Mouse (Mus musculus) CH12.LX (cell line): ENCODE results near the gene Ovol3. TPM values are rescaled to one million over a fixed set of nuclear protein-coding genes. Genes with fewer than 3 reads are reported as not detected.

Experiments used
- DNase-seq: peaks from one replicate; pipeline ENCODE4 v3.0.0-alpha.2; 2013; ENCODE audit errors: extremely low read depth
- H3K27ac ChIP-seq: 2 replicates; pipeline ENCODE4 v1.5.1; 2012; ENCODE audit warnings: low read depth, mild to moderate bottlenecking, control low read depth, moderate library complexity; ENCODE audit not compliant: insufficient read depth
- H3K27me3 ChIP-seq: replicated peaks from 2 replicates; pipeline ENCODE3; 2012; ENCODE audit warnings: inconsistent platforms
- H3K36me3 ChIP-seq, 2 experiments: replicated peaks in 1 of 2; 2 replicates each; pipeline versions ENCODE3 to v1.6.1; 2012; ENCODE audit warnings: inconsistent platforms in 1 of 2, low read length in 1 of 2, mild to moderate bottlenecking in 1 of 2, mixed read lengths in 1 of 2, moderate library complexity in 1 of 2; ENCODE audit not compliant: control insufficient read depth in 1 of 2, insufficient read depth in 1 of 2
- H3K4me1 ChIP-seq, 2 experiments: 2 replicates each; pipeline ENCODE4 v1.6.1; 2012; ENCODE audit warnings: inconsistent platforms in 1 of 2, moderate library complexity in 1 of 2; ENCODE audit not compliant: insufficient read depth in 2 of 2, control insufficient read depth in 1 of 2
- H3K4me2 ChIP-seq: 2 replicates; pipeline ENCODE4 v1.6.1; 2012; ENCODE audit warnings: low read depth, mild to moderate bottlenecking, control low read depth; ENCODE audit not compliant: poor library complexity, insufficient read depth, severe bottlenecking
- H3K4me3 ChIP-seq, 3 experiments: fragments of 150-350 bp in 1 of 3; sonication (generic) in 1 of 3; replicated peaks in 1 of 3; 2 replicates each; pipeline versions ENCODE3 to v1.5.1; 2011 to 2012; ENCODE audit warnings: low read depth in 2 of 3, low read length in 2 of 3, mild to moderate bottlenecking in 2 of 3, moderate library complexity in 2 of 3, control low read depth in 1 of 3, improper control_type of control experiment in 1 of 3, inconsistent platforms in 1 of 3, mixed read lengths in 1 of 3; ENCODE audit not compliant: poor library complexity in 1 of 3
- H3K79me2 ChIP-seq: replicated peaks from 2 replicates; pipeline ENCODE4 v1.6.1; 2012; ENCODE audit warnings: mild to moderate bottlenecking, moderate library complexity; ENCODE audit not compliant: control insufficient read depth, poor library complexity, insufficient read depth, severe bottlenecking; ENCODE audit errors: extremely low read depth
- H3K9ac ChIP-seq: 2 replicates; pipeline ENCODE4 v1.6.1; 2012; ENCODE audit warnings: low read depth, mild to moderate bottlenecking, control low read depth, moderate library complexity; ENCODE audit not compliant: insufficient read depth
- H3K9me3 ChIP-seq: replicated peaks from 2 replicates; pipeline ENCODE3; 2012; ENCODE audit warnings: low read length, inconsistent platforms, mixed read lengths
- BHLHE40 ChIP-seq: IDR thresholded peaks from 2 replicates; pipeline ENCODE4 v1.6.1; 2011; ENCODE audit warnings: mild to moderate bottlenecking, low read depth, low read length, improper control_type of control experiment
- CHD1 ChIP-seq: IDR thresholded peaks from 2 replicates; pipeline ENCODE4 v1.6.1; 2012; ENCODE audit warnings: low read depth, low read length, improper control_type of control experiment, inconsistent platforms
- CHD2 ChIP-seq: IDR thresholded peaks from 2 replicates; pipeline ENCODE4 v1.6.1; 2011; ENCODE audit warnings: low read length, improper control_type of control experiment
- CTCF ChIP-seq, 2 experiments: IDR thresholded peaks in 1 of 2; conservative IDR thresholded peaks in 1 of 2; 2 replicates each; pipeline ENCODE4 v1.5.1; 2011 to 2012; ENCODE audit warnings: low read depth in 2 of 2, low read length in 2 of 2, improper control_type of control experiment in 1 of 2, inconsistent platforms in 1 of 2, mild to moderate bottlenecking in 1 of 2, moderate library complexity in 1 of 2
- E2F4 ChIP-seq: IDR thresholded peaks from 2 replicates; pipeline ENCODE4 v1.6.1; 2011; ENCODE audit warnings: low read depth, low read length, improper control_type of control experiment; ENCODE audit not compliant: insufficient replicate concordance
- ELF1 ChIP-seq: IDR thresholded peaks from 2 replicates; pipeline ENCODE4 v1.6.1; 2014; ENCODE audit warnings: low read depth, mild to moderate bottlenecking, inconsistent platforms, low read length, improper control_type of control experiment
- ETS1 ChIP-seq: conservative IDR thresholded peaks from 2 replicates; pipeline ENCODE4 v1.6.1; 2012; ENCODE audit warnings: low read depth, mild to moderate bottlenecking, inconsistent platforms, low read length, improper control_type of control experiment, moderate library complexity
- HCFC1 ChIP-seq: IDR thresholded peaks from 2 replicates; pipeline ENCODE4 v1.6.1; 2012; ENCODE audit warnings: low read depth, mild to moderate bottlenecking, inconsistent platforms, low read length, improper control_type of control experiment
- IRF4 ChIP-seq: IDR thresholded peaks from 2 replicates; pipeline ENCODE4 v1.6.1; 2014; ENCODE audit warnings: low read depth, mild to moderate bottlenecking, inconsistent platforms, low read length, improper control_type of control experiment
- JUN ChIP-seq: IDR thresholded peaks from 2 replicates; pipeline ENCODE4 v1.6.1; 2011; ENCODE audit warnings: low read depth, mild to moderate bottlenecking, low read length, improper control_type of control experiment, moderate library complexity; ENCODE audit not compliant: insufficient read depth
- JUND ChIP-seq: conservative IDR thresholded peaks from 2 replicates; pipeline ENCODE4 v1.6.1; 2011; ENCODE audit warnings: low read depth, low read length, improper control_type of control experiment
- KAT2A ChIP-seq: IDR thresholded peaks from 2 replicates; pipeline ENCODE4 v1.6.1; 2012; ENCODE audit warnings: low read length, improper control_type of control experiment, inconsistent platforms; ENCODE audit not compliant: insufficient replicate concordance
- MAFK ChIP-seq: IDR thresholded peaks from 2 replicates; pipeline ENCODE4 v1.6.1; 2011; ENCODE audit warnings: low read length, improper control_type of control experiment; ENCODE audit not compliant: insufficient replicate concordance
- MAX ChIP-seq: IDR thresholded peaks from 2 replicates; pipeline ENCODE4 v1.6.1; 2011; ENCODE audit warnings: low read length, improper control_type of control experiment
- MAZ ChIP-seq: IDR thresholded peaks from 2 replicates; pipeline ENCODE4 v1.6.1; 2012; ENCODE audit warnings: low read depth, mild to moderate bottlenecking, inconsistent platforms, low read length, improper control_type of control experiment, moderate library complexity
- MEF2A ChIP-seq: IDR thresholded peaks from 2 replicates; pipeline ENCODE4 v1.6.1; 2014; ENCODE audit warnings: low read depth, mild to moderate bottlenecking, inconsistent platforms, low read length, improper control_type of control experiment, borderline replicate concordance
- MXI1 ChIP-seq: IDR thresholded peaks from 2 replicates; pipeline ENCODE4 v1.6.1; 2011; ENCODE audit warnings: mild to moderate bottlenecking, low read depth, low read length, improper control_type of control experiment
- MYC ChIP-seq: IDR thresholded peaks from 2 replicates; pipeline ENCODE4 v1.6.1; 2011; ENCODE audit warnings: low read depth, mild to moderate bottlenecking, improper control_type of control experiment, low read length
- NELFE ChIP-seq: IDR thresholded peaks from 2 replicates; pipeline ENCODE4 v1.6.1; 2011; ENCODE audit warnings: low read depth, low read length, improper control_type of control experiment
- NRF1 ChIP-seq: IDR thresholded peaks from 2 replicates; pipeline ENCODE4 v1.6.1; 2014; ENCODE audit warnings: low read depth, mild to moderate bottlenecking, inconsistent platforms, low read length, improper control_type of control experiment, moderate library complexity
- PAX5 ChIP-seq: IDR thresholded peaks from 2 replicates; pipeline ENCODE4 v1.6.1; 2012; ENCODE audit warnings: low read length, inconsistent platforms, mixed read lengths
- POLR2A ChIP-seq: IDR thresholded peaks from 2 replicates; pipeline ENCODE4 v1.6.1; 2011; ENCODE audit warnings: low read depth, mild to moderate bottlenecking, improper control_type of control experiment, low read length
- POLR2AphosphoS2 ChIP-seq: IDR thresholded peaks from 2 replicates; pipeline ENCODE4 v1.6.1; 2011; ENCODE audit warnings: low read depth, low read length, improper control_type of control experiment
- SIN3A ChIP-seq: IDR thresholded peaks from 2 replicates; pipeline ENCODE4 v1.6.1; 2012; ENCODE audit warnings: low read length, improper control_type of control experiment, inconsistent platforms
- SMC3 ChIP-seq: IDR thresholded peaks from 2 replicates; pipeline ENCODE4 v1.6.1; 2011; ENCODE audit warnings: low read depth, low read length, improper control_type of control experiment
- TBP ChIP-seq: conservative IDR thresholded peaks from 2 replicates; pipeline ENCODE4 v1.6.1; 2011; ENCODE audit warnings: low read depth, low read length, improper control_type of control experiment
- UBTF ChIP-seq: IDR thresholded peaks from 2 replicates; pipeline ENCODE4 v1.6.1; 2012; ENCODE audit warnings: low read depth, mild to moderate bottlenecking, inconsistent platforms, low read length, improper control_type of control experiment, moderate library complexity
- USF2 ChIP-seq: conservative IDR thresholded peaks from 2 replicates; pipeline ENCODE4 v1.6.1; 2011; ENCODE audit warnings: low read depth, low read length, improper control_type of control experiment
- ZC3H11A ChIP-seq: IDR thresholded peaks from 2 replicates; pipeline ENCODE4 v1.6.1; 2012; ENCODE audit warnings: low read depth, mild to moderate bottlenecking, inconsistent platforms, low read length, improper control_type of control experiment
- dilution Hi-C: fragments of 300-500 bp; cut with MboI; formaldehyde crosslinking; loops from 2 replicates; pipeline ENCODE4 v1.14.3; 2020; ENCODE audit warnings: low sequenced_read_pairs; ENCODE audit not compliant: extremely low pct_unique_long_range_greater_than_20kb, extremely low pct_ligation_motif_present
- in situ Hi-C: fragments of 300-500 bp; cut with MboI; formaldehyde crosslinking; loops from 3 replicates; pipeline ENCODE4 v1.14.3; 2019; ENCODE audit warnings: low sequenced_read_pairs, low pct_ligation_motif_present, low pct_unique_long_range_greater_than_20kb, mixed read lengths
- polyA plus RNA-seq: library from polyadenylated mRNA; unstranded; fragments of >175 nt; gene quantifications from 2 replicates; pipeline ENCODE4 v1.2.1, GENCODE M21; 2012; ENCODE audit warnings: low read depth; ENCODE audit not compliant: insufficient read length
- total RNA-seq, 2 experiments: library from RNA; depleted of rRNA; stranded (reverse); fragments of 300-350 nt in 1 of 2; fragments of >200 nt in 1 of 2; gene quantifications; 2 replicates each; pipeline ENCODE4 v1.2.3; 2012 to 2014

The Ovol3 gene
- total and polyA plus RNA-seq, 3 experiments, result 0.42 to 4.3 (median 2.8) TPM

- Histone ChIP-seq H3K4me3 (peak within 1 kb of the TSS in 2 of 3 experiments; percentile 21), H3K79me2 (no peaks in the 10 kb centered on the region), H3K4me1 (peaks cover 0 to 15% of the 10 kb centered on the region in 2 experiments; a peak in 3 of 4 replicates), H3K9me3 (no peaks in the 10 kb centered on the region), H3K36me3 (peaks cover 35 to 49% of the 10 kb centered on the region in 2 experiments), H3K27ac (no peak within 1 kb of the TSS), H3K27me3 (no peaks in the 10 kb centered on the region), H3K4me2 (peak within 1 kb of the TSS; percentile 25), H3K9ac (no peak within 1 kb of the TSS)
- dilution Hi-C loops, result no loop called here
- DNase-seq, result peak; percentile 95
- in situ Hi-C loops, result loop anchor here (5.0 kb wide), 1 partner anchor 33 kb away; no protein-coding TSS in a partner anchor
- TF ChIP-seq PAX5 (no peak), NRF1 (no peak), MYC (no peak), HCFC1 (no peak), MAZ (no peak), CTCF (conservative IDR thresholded peaks at IDR 0.05 in 1 of 2, IDR thresholded peaks at IDR 0.05 in 1 of 2; ENCODE audit: low read depth in 2 of 2, low read length in 2 of 2) (no peak), CHD2 (peak; percentile 48; the same call in 1 of the 2 replicates), JUN (no peak), POLR2AphosphoS2 (peak; percentile 71; the same call in 1 of the 2 replicates), JUND (0 out of 2 replicates have a peak, but pooled peaks have one; percentile 7), POLR2A (peak; percentile 48), ELF1 (peak; percentile 85), MAX (no peak), KAT2A (no peak), MXI1 (peak; percentile 72; the same call in 1 of the 2 replicates), ETS1 (peak; percentile 16; the same call in 1 of the 2 replicates), IRF4 (peak; percentile 47; the same call in 1 of the 2 replicates), TBP (no peak), BHLHE40 (0 out of 2 replicates have a peak, but pooled peaks have one; percentile 29), E2F4 (no peak), CHD1 (no peak), USF2 (no peak), MAFK (no peak), SMC3 (no peak), ZC3H11A (no peak), NELFE (no peak), UBTF (no peak), MEF2A (peak; percentile 17; the same call in 1 of the 2 replicates), SIN3A (peak; percentile 26; the same call in 1 of the 2 replicates)
Observed at GRCm38 (mm10) chr7:30183879-30184289, 51.6 kb downstream of the Ovol3 start, which contains the start of gene Cox7a1. TSS of gene Cox7a1 (plus strand) at chr7:30184144.

Other genes starting within 250 kb of the Ovol3 start
Only the 20 nearest of the 25 such genes appear.
- gene Zfp82, start 162.8 kb downstream of the Ovol3 start, total RNA-seq (2012; rRNA removed), result 6.9 and 7.0 TPM in 2 replicates
- 7.1 TPM in 2 replicates for gene Zfp82, start 162.8 kb downstream of the Ovol3 start, total RNA-seq (2014; rRNA removed)
- 4.5 and 4.9 TPM in 2 replicates for gene Zfp82, start 162.8 kb downstream of the Ovol3 start, polyA plus RNA-seq
- 0.50 TPM in 1 of 2 replicates, not detected in the other for gene Gm26920, start 145.3 kb downstream of the Ovol3 start, total RNA-seq (2012; rRNA removed)
- gene Gm26920, start 145.3 kb downstream of the Ovol3 start, total RNA-seq (2014; rRNA removed), result not detected in 2 replicates
- 1.1 TPM in 1 of 2 replicates, not detected in the other for gene Gm26920, start 145.3 kb downstream of the Ovol3 start, polyA plus RNA-seq
- 5.5 and 6.5 TPM in 2 replicates for gene Zfp566, start 145.2 kb downstream of the Ovol3 start, total RNA-seq (2012; rRNA removed)
- 3.5 and 4.9 TPM in 2 replicates for gene Zfp566, start 145.2 kb downstream of the Ovol3 start, total RNA-seq (2014; rRNA removed)
- 9.1 TPM in 2 replicates for gene Zfp566, start 145.2 kb downstream of the Ovol3 start, polyA plus RNA-seq
- gene Zfp260, start 140.9 kb downstream of the Ovol3 start, total RNA-seq (2012; rRNA removed), result 11.1 and 11.4 TPM in 2 replicates
- gene Zfp260, start 140.9 kb downstream of the Ovol3 start, total RNA-seq (2014; rRNA removed), result 18.1 and 19.6 TPM in 2 replicates
- 11.5 and 13.7 TPM in 2 replicates for gene Zfp260, start 140.9 kb downstream of the Ovol3 start, polyA plus RNA-seq
- gene Zfp382, start 113.8 kb downstream of the Ovol3 start, total RNA-seq (2012; rRNA removed), result 4.7 and 5.7 TPM in 2 replicates
- 3.9 and 4.7 TPM in 2 replicates for gene Zfp382, start 113.8 kb downstream of the Ovol3 start, total RNA-seq (2014; rRNA removed)
- 2.1 and 3.3 TPM in 2 replicates for gene Zfp382, start 113.8 kb downstream of the Ovol3 start, polyA plus RNA-seq
- gene Zfp146, start 66.0 kb downstream of the Ovol3 start, total RNA-seq (2012; rRNA removed), result 43.1 and 45.1 TPM in 2 replicates
- 44.5 and 45.0 TPM in 2 replicates for gene Zfp146, start 66.0 kb downstream of the Ovol3 start, total RNA-seq (2014; rRNA removed)
- 42.0 and 47.8 TPM in 2 replicates for gene Zfp146, start 66.0 kb downstream of the Ovol3 start, polyA plus RNA-seq
- gene Cox7a1, start 51.6 kb downstream of the Ovol3 start, total RNA-seq (2012; rRNA removed), result 5.5 and 14.0 TPM in 2 replicates
- gene Cox7a1, start 51.6 kb downstream of the Ovol3 start, total RNA-seq (2014; rRNA removed), result 9.9 and 15.2 TPM in 2 replicates
- gene Cox7a1, start 51.6 kb downstream of the Ovol3 start, polyA plus RNA-seq, result 1.6 and 4.2 TPM in 2 replicates
- 85.8 and 101 TPM in 2 replicates for gene Capns1, start 36.9 kb downstream of the Ovol3 start, total RNA-seq (2012; rRNA removed)
- gene Capns1, start 36.9 kb downstream of the Ovol3 start, total RNA-seq (2014; rRNA removed), result 207 and 219 TPM in 2 replicates
- 218 and 233 TPM in 2 replicates for gene Capns1, start 36.9 kb downstream of the Ovol3 start, polyA plus RNA-seq
- gene Polr2i, start 3.8 kb downstream of the Ovol3 start, total RNA-seq (2012; rRNA removed), result 83.6 and 101 TPM in 2 replicates
- 55.0 and 62.9 TPM in 2 replicates for gene Polr2i, start 3.8 kb downstream of the Ovol3 start, total RNA-seq (2014; rRNA removed)
- gene Polr2i, start 3.8 kb downstream of the Ovol3 start, polyA plus RNA-seq, result 74.2 and 75.4 TPM in 2 replicates
- gene Tbcb, start 3.5 kb downstream of the Ovol3 start, total RNA-seq (2012; rRNA removed), result 89.6 and 109 TPM in 2 replicates
- 54.9 and 57.7 TPM in 2 replicates for gene Tbcb, start 3.5 kb downstream of the Ovol3 start, total RNA-seq (2014; rRNA removed)
- gene Tbcb, start 3.5 kb downstream of the Ovol3 start, polyA plus RNA-seq, result 79.9 and 86.3 TPM in 2 replicates
- gene Thap8, start 44.4 kb upstream of the Ovol3 start, total RNA-seq (2012; rRNA removed), result 0.38 and 0.63 TPM in 2 replicates
- not detected in 2 replicates for gene Thap8, start 44.4 kb upstream of the Ovol3 start, total RNA-seq (2014; rRNA removed)
- 0.23 TPM in 1 of 2 replicates, not detected in the other for gene Thap8, start 44.4 kb upstream of the Ovol3 start, polyA plus RNA-seq
- gene Wdr62, start 44.7 kb upstream of the Ovol3 start, total RNA-seq (2012; rRNA removed), result 5.3 and 5.4 TPM in 2 replicates
- gene Wdr62, start 44.7 kb upstream of the Ovol3 start, total RNA-seq (2014; rRNA removed), result 2.2 and 2.3 TPM in 2 replicates
- gene Wdr62, start 44.7 kb upstream of the Ovol3 start, polyA plus RNA-seq, result 17.7 and 19.7 TPM in 2 replicates
- not detected in 2 replicates for gene Clip3, start 56.0 kb upstream of the Ovol3 start, total RNA-seq (2012; rRNA removed)
- not detected in 2 replicates for gene Clip3, start 56.0 kb upstream of the Ovol3 start, total RNA-seq (2014; rRNA removed)
- not detected in 2 replicates for gene Clip3, start 56.0 kb upstream of the Ovol3 start, polyA plus RNA-seq
- 33.9 and 35.7 TPM in 2 replicates for gene Alkbh6, start 73.0 kb upstream of the Ovol3 start, total RNA-seq (2012; rRNA removed)
- 28.8 and 31.7 TPM in 2 replicates for gene Alkbh6, start 73.0 kb upstream of the Ovol3 start, total RNA-seq (2014; rRNA removed)
- 25.2 and 25.4 TPM in 2 replicates for gene Alkbh6, start 73.0 kb upstream of the Ovol3 start, polyA plus RNA-seq
- gene Syne4, start 79.1 kb upstream of the Ovol3 start, total RNA-seq (2012; rRNA removed), result 1.7 and 1.9 TPM in 2 replicates
- gene Syne4, start 79.1 kb upstream of the Ovol3 start, total RNA-seq (2014; rRNA removed), result 0.70 and 0.81 TPM in 2 replicates
- 3.1 and 4.1 TPM in 2 replicates for gene Syne4, start 79.1 kb upstream of the Ovol3 start, polyA plus RNA-seq
- 5.6 and 6.2 TPM in 2 replicates for gene E130208F15Rik, start 86.0 kb upstream of the Ovol3 start, total RNA-seq (2012; rRNA removed)
- gene E130208F15Rik, start 86.0 kb upstream of the Ovol3 start, total RNA-seq (2014; rRNA removed), result 0.35 and 0.70 TPM in 2 replicates
- 6.2 and 9.7 TPM in 2 replicates for gene E130208F15Rik, start 86.0 kb upstream of the Ovol3 start, polyA plus RNA-seq
- gene Sdhaf1, start 88.2 kb upstream of the Ovol3 start, total RNA-seq (2012; rRNA removed), result 12.8 and 14.1 TPM in 2 replicates
- gene Sdhaf1, start 88.2 kb upstream of the Ovol3 start, total RNA-seq (2014; rRNA removed), result 16.0 and 18.5 TPM in 2 replicates
- gene Sdhaf1, start 88.2 kb upstream of the Ovol3 start, polyA plus RNA-seq, result 8.8 and 11.3 TPM in 2 replicates
- gene Lrfn3, start 127.0 kb upstream of the Ovol3 start, total RNA-seq (2012; rRNA removed), result 0.04 and 0.08 TPM in 2 replicates
- not detected in 2 replicates for gene Lrfn3, start 127.0 kb upstream of the Ovol3 start, total RNA-seq (2014; rRNA removed)
- not detected in 2 replicates for gene Lrfn3, start 127.0 kb upstream of the Ovol3 start, polyA plus RNA-seq
- gene Tyrobp, start 178.0 kb upstream of the Ovol3 start, total RNA-seq (2012; rRNA removed), result 4.2 and 5.0 TPM in 2 replicates
- 9.4 and 13.0 TPM in 2 replicates for gene Tyrobp, start 178.0 kb upstream of the Ovol3 start, total RNA-seq (2014; rRNA removed)
- gene Tyrobp, start 178.0 kb upstream of the Ovol3 start, polyA plus RNA-seq, result 14.3 and 18.9 TPM in 2 replicates
- 8.0 and 11.9 TPM in 2 replicates for gene Hcst, start 184.1 kb upstream of the Ovol3 start, total RNA-seq (2012; rRNA removed)
- 6.3 and 11.8 TPM in 2 replicates for gene Hcst, start 184.1 kb upstream of the Ovol3 start, total RNA-seq (2014; rRNA removed)
- gene Hcst, start 184.1 kb upstream of the Ovol3 start, polyA plus RNA-seq, result 11.8 and 11.9 TPM in 2 replicates